Mouse (Mus musculus) lung, adult 2 months (tissue): ENCODE measurements at regions not wholly inside any gene's neighbourhood (a gene's known extent, or its start where the extent isn't known, plus 50 kb on each side); places are given as distances from the start of the nearest gene placed in this dataset.

Experiments used
- CTCF ChIP-seq: fragments of 200-500 bp; IDR thresholded peaks from 2 replicates; pipeline ENCODE4 v1.5.1; 2011; ENCODE audit warnings: mild to moderate bottlenecking, low read length, control low read depth; ENCODE audit not compliant: insufficient read depth
- POLR2A ChIP-seq: fragments of 200-500 bp; IDR thresholded peaks from 2 replicates; pipeline ENCODE4 v1.6.1; 2011; ENCODE audit warnings: low read depth, mild to moderate bottlenecking, control low read depth, low read length, borderline replicate concordance; ENCODE audit errors: extremely low read depth

GRCm38 (mm10) chr13:28839084-28839483, 114.4 kb downstream of the Sox4 start:
- TF ChIP-seq CTCF (no peak), POLR2A (no peak)
